Mouse (Mus musculus): ENCODE data around the gene Dnajc14. TPM values are rescaled to one million over a fixed set of nuclear protein-coding genes. Genes with fewer than 3 reads are reported as not detected.
"Not testable (repeated sequence)": the region's sequence is repeated elsewhere in the genome, so short reads cannot be mapped to it uniquely, and the experiment has no call there.

Dnajc14 gene
- total and polyA plus RNA-seq, 3 experiments, result 27.7 to 36.7 TPM; not detected in 1

- peak; percentile 56 for TF ChIP-seq SIN3A (IDR thresholded peaks at IDR 0.05; ENCODE audit: low read length)
- TF ChIP-seq MYC (IDR thresholded peaks at IDR 0.05; ENCODE audit: low read depth, low read length), result peak; percentile 93; the same call in 1 of the 2 replicates
- TF ChIP-seq CTCF (IDR thresholded peaks at IDR 0.05 in 2 of 3, conservative IDR thresholded peaks at IDR 0.05 in 1 of 3; ENCODE audit: control insufficient read depth in 1 of 3, insufficient read depth in 1 of 3, low read depth in 2 of 3, low read length in 3 of 3, poor library complexity in 1 of 3, severe bottlenecking in 1 of 3), result peak in 1 of 3 experiments; percentile 26; a peak in 3 of 6 replicates
- peak; percentile 1; the same call in 1 of the 2 replicates for TF ChIP-seq SMC3 (IDR thresholded peaks at IDR 0.05; ENCODE audit: low read depth, low read length)
- TF ChIP-seq MXI1 (IDR thresholded peaks at IDR 0.05; ENCODE audit: low read depth, low read length), result peak; percentile 60; the same call in 1 of the 2 replicates
- TF ChIP-seq USF1 (IDR thresholded peaks at IDR 0.05; ENCODE audit: low read depth, low read length), result peak; percentile 67
- 0 out of 2 replicates have a peak, but pooled peaks have one; percentile 57 for TF ChIP-seq MAX (IDR thresholded peaks at IDR 0.05; ENCODE audit: low read length)
- H3K27me3 ChIP-seq (ENCODE audit: control insufficient read depth in 1 of 2, insufficient read depth in 2 of 2, low read length in 2 of 2); H3K4me1 ChIP-seq (ENCODE audit: control insufficient read depth in 1 of 2, insufficient read depth in 2 of 2, low read length in 2 of 2); DNase-seq (ENCODE audit: low read depth, low spot score); H3K27ac ChIP-seq (ENCODE audit: control insufficient read depth, low read depth, low read length); H3K9me3 ChIP-seq (replicated peaks; ENCODE audit: insufficient read depth, low read length): not testable (repeated sequence)
- peak overlapping the region; percentile 90 to 91 for H3K4me3 ChIP-seq (ENCODE audit: control insufficient read depth in 1 of 2, insufficient read depth in 1 of 2, low read depth in 2 of 2, low read length in 2 of 2)
- peaks cover 55% of the 10 kb centered on the region for H3K79me2 ChIP-seq (ENCODE audit: control insufficient read depth, insufficient read depth, low read length, poor library complexity)
- peak overlapping the region; percentile 94 for H3K9ac ChIP-seq (ENCODE audit: control insufficient read depth, low read depth, low read length, poor library complexity, severe bottlenecking)
- H3K36me3 ChIP-seq (ENCODE audit: control insufficient read depth in 1 of 2, insufficient read depth in 2 of 2, low read length in 2 of 2), result peaks cover 21 to 23% of the 10 kb centered on the region in 2 experiments
Observed at GRCm38 (mm10) chr10:128823087-128823486, 19.2 kb downstream of the Dnajc14 start.

GRCm38 (mm10) chr10:128823821-128824220, 20.0 kb downstream of the Dnajc14 start:
- Histone ChIP-seq H3K4me1 (ENCODE audit: control insufficient read depth in 1 of 2, insufficient read depth in 2 of 2, low read length in 2 of 2) (peaks cover 5 to 8% of the 10 kb centered on the region in 2 experiments; a peak in 3 of 4 replicates), H3K9ac (ENCODE audit: control insufficient read depth, low read depth, low read length, poor library complexity, severe bottlenecking) (no peak overlapping the region; the same call in 1 of the 2 replicates), H3K4me3 (ENCODE audit: control insufficient read depth in 1 of 2, insufficient read depth in 1 of 2, low read depth in 2 of 2, low read length in 2 of 2) (peak overlapping the region in 1 of 2 experiments; percentile 90; a peak in 2 of 4 replicates), H3K27me3 (ENCODE audit: control insufficient read depth in 1 of 2, insufficient read depth in 2 of 2, low read length in 2 of 2) (no peaks in the 10 kb centered on the region), H3K79me2 (ENCODE audit: control insufficient read depth, insufficient read depth, low read length, poor library complexity) (peaks cover 60% of the 10 kb centered on the region), H3K27ac (ENCODE audit: control insufficient read depth, low read depth, low read length) (no peak overlapping the region), H3K36me3 (ENCODE audit: control insufficient read depth in 1 of 2, insufficient read depth in 2 of 2, low read length in 2 of 2) (peaks cover 19 to 24% of the 10 kb centered on the region in 2 experiments), H3K9me3 (replicated peaks; ENCODE audit: insufficient read depth, low read length) (no peaks in the 10 kb centered on the region)
- DNase-seq (ENCODE audit: low read depth, low spot score), result no peak
- TF ChIP-seq MXI1 (IDR thresholded peaks at IDR 0.05; ENCODE audit: low read depth, low read length) (0 out of 2 replicates have a peak, but pooled peaks have one; percentile 7), GATA1 (IDR thresholded peaks at IDR 0.05; ENCODE audit: low read depth, low read length) (no peak)

- Histone ChIP-seq H3K4me3 (ENCODE audit: control insufficient read depth in 1 of 2, insufficient read depth in 1 of 2, low read depth in 2 of 2, low read length in 2 of 2) (no peak overlapping the region), H3K9me3 (replicated peaks; ENCODE audit: insufficient read depth, low read length) (no peaks in the 10 kb centered on the region), H3K27me3 (ENCODE audit: control insufficient read depth in 1 of 2, insufficient read depth in 2 of 2, low read length in 2 of 2) (no peaks in the 10 kb centered on the region), H3K27ac (ENCODE audit: control insufficient read depth, low read depth, low read length) (no peak overlapping the region), H3K36me3 (ENCODE audit: control insufficient read depth in 1 of 2, insufficient read depth in 2 of 2, low read length in 2 of 2) (peaks cover 28 to 29% of the 10 kb centered on the region in 2 experiments), H3K9ac (ENCODE audit: control insufficient read depth, low read depth, low read length, poor library complexity, severe bottlenecking) (no peak overlapping the region), H3K4me1 (ENCODE audit: control insufficient read depth in 1 of 2, insufficient read depth in 2 of 2, low read length in 2 of 2) (peaks cover 15 to 23% of the 10 kb centered on the region in 2 experiments), H3K79me2 (ENCODE audit: control insufficient read depth, insufficient read depth, low read length, poor library complexity) (0 out of 2 replicates have a peak, but pooled peaks cover 6% of the 10 kb centered on the region)
- TF ChIP-seq MYC (IDR thresholded peaks at IDR 0.05; ENCODE audit: low read depth, low read length), result 0 out of 2 replicates have a peak, but pooled peaks have one; percentile 19
- TF ChIP-seq MAFK (IDR thresholded peaks at IDR 0.05; ENCODE audit: borderline replicate concordance, low read depth, low read length), result no peak
- TF ChIP-seq MYB (IDR thresholded peaks at IDR 0.05; ENCODE audit: low read depth, low read length), result no peak
- peak in 2 of 3 experiments; percentile 21 to 42; a peak in 4 of 6 replicates for TF ChIP-seq CTCF (IDR thresholded peaks at IDR 0.05 in 2 of 3, conservative IDR thresholded peaks at IDR 0.05 in 1 of 3; ENCODE audit: control insufficient read depth in 1 of 3, insufficient read depth in 1 of 3, low read depth in 2 of 3, low read length in 3 of 3, poor library complexity in 1 of 3, severe bottlenecking in 1 of 3)
- DNase-seq (ENCODE audit: low read depth, low spot score), result peak; percentile 28
Observed at GRCm38 (mm10) chr10:128837400-128837799, 33.5 kb downstream of the Dnajc14 start.
